Comparison of ENCODE assay signal across 19 mouse cellular contexts in the genomic region with DNA sequence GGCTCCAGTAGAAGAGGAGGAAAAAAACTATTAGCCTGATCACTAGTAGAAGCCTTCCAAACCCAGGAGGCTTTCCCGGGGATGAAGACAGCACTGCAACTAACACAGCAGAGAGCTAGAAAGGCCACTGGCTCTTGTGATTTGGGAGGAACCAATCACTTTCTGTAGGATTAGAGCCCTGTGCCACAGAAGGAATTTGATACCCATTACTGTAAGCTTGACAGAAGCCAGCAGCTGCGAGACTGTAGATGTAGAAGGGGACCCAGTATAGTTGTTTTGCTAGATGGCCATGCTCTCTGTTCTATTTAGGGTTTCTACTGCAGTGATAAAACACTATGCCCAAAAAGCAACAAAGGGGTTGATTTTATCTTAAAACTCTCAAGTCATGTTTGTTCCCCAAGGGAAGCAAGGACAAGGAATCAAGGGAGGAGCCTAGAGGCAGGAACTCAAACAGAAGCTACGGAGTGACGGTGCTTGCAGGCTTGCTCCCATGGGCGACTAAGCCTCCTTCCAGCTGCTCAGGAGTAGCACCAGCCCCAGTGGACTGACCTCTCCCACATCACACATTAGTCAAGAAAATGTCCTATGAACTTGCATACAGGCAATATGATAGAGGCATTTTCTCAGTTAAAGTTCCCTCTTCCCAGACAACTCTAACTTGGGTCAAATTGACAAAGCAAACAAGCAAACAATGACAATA.
"Had no signal": no experiment of that assay in that cellular context is flagged by ENCODE, and none has a peak within 500 bp of the region (broad histone marks: within the 10 kb centered on the region; RNA-seq: fewer than 3 reads in every experiment).

No protein-coding gene starts in this region.

- H3K4me1 ChIP-seq: liver, embryonic 12.5 days; liver, embryonic 15.5 days; lung, embryonic 15.5 days had no signal

- H3K9me3 ChIP-seq: kidney, embryonic 15.5 days; liver, embryonic 12.5 days; liver, embryonic 15.5 days; lung, embryonic 15.5 days; megakaryocyte, embryonic 14.5 days; midbrain, embryonic 10.5 days; midbrain, embryonic 13.5 days had no signal

- H3K4me2 ChIP-seq: kidney, embryonic 15.5 days; liver, embryonic 12.5 days; liver, embryonic 15.5 days; lung, embryonic 15.5 days; midbrain, embryonic 13.5 days had no signal

- H3K27ac ChIP-seq: kidney, embryonic 15.5 days; layer of hippocampus, adult 2 months; liver, embryonic 12.5 days; liver, embryonic 15.5 days; lung, embryonic 15.5 days; midbrain, embryonic 10.5 days; midbrain, embryonic 13.5 days had no signal

- H3K27me3 ChIP-seq: kidney, embryonic 15.5 days; liver, embryonic 12.5 days; liver, embryonic 15.5 days; lung, embryonic 15.5 days; midbrain, embryonic 13.5 days had no signal

- H3K9ac ChIP-seq: kidney, embryonic 15.5 days; liver, embryonic 12.5 days; liver, embryonic 15.5 days; lung, embryonic 15.5 days; midbrain, embryonic 13.5 days had no signal

- H3K4me3 ChIP-seq: kidney, embryonic 15.5 days; layer of hippocampus, adult 2 months; liver, embryonic 12.5 days; liver, embryonic 15.5 days; lung, embryonic 15.5 days; megakaryocyte, embryonic 14.5 days; midbrain, embryonic 10.5 days; midbrain, embryonic 13.5 days had no signal

- H3K36me3 ChIP-seq: kidney, embryonic 15.5 days; liver, embryonic 12.5 days; liver, embryonic 15.5 days; lung, embryonic 15.5 days; midbrain, embryonic 10.5 days; midbrain, embryonic 13.5 days had no signal

- ATAC-seq: liver, embryonic 12.5 days; midbrain, embryonic 13.5 days; midbrain, embryonic 16.5 days had no signal

- DNase-seq: kidney, adult 11 months; kidney, adult 8-10 months; kidney, postnatal 14 days; layer of hippocampus, postnatal 36 days; liver; lung, adult 18-20 months; lung, postnatal 10 days; lung, postnatal 36 days; thymus, adult 18-20 months; thymus, postnatal 36 days had no signal
